Mouse (Mus musculus) adipose tissue, adult 10 weeks (tissue): Measurements from ENCODE around the gene Ubn2. TPM values are rescaled to one million over a fixed set of nuclear protein-coding genes. Genes with fewer than 3 reads are reported as not detected.

ENCODE experiments used
- polyA plus RNA-seq: library from polyadenylated mRNA; stranded (reverse); fragments of 350-450 nt; fragmentation: Illumina TruSeq; extraction: RNeasy Lipid Tissue Mini Kit (QIAGEN cat#74804); gene quantifications from one replicate; pipeline ENCODE4 v1.2.3, GENCODE M21; 2014; ENCODE audit warnings: low read depth, low replicate concordance

Ubn2 gene
- 13.8 TPM for polyA plus RNA-seq

GRCm38 (mm10) chr6:38433261-38434033, at the start of gene Ubn2:
Gene Ubn2, plus strand, starts transcription at chr6:38433950.

GRCm38 (mm10) chr6:38533428-38534405, 100.0 kb downstream of the Ubn2 start, which contains the start of gene Fmc1:
Gene Fmc1, plus strand, starts transcription at chr6:38533502.

GRCm38 (mm10) chr6:38551062-38551988, 117.6 kb downstream of the Ubn2 start, which contains the start of gene Luc7l2:
Gene Luc7l2, plus strand, starts transcription at chr6:38551334.

Other genes starting within 250 kb of the Ubn2 start
- 17.1 TPM for gene D630045J12Rik, start 179.9 kb upstream of the Ubn2 start, polyA plus RNA-seq
- 2.1 TPM for gene Zc3hav1l, start 134.7 kb upstream of the Ubn2 start, polyA plus RNA-seq
- gene Zc3hav1, start 79.3 kb upstream of the Ubn2 start, polyA plus RNA-seq = 28.9 TPM
- gene Ttc26, start 52.5 kb upstream of the Ubn2 start, polyA plus RNA-seq = 3.2 TPM
- gene Fmc1, start 99.6 kb downstream of the Ubn2 start, polyA plus RNA-seq = 63.0 TPM
- 128 TPM for gene Luc7l2, start 117.4 kb downstream of the Ubn2 start, polyA plus RNA-seq
- gene Klrg2, start 203.3 kb downstream of the Ubn2 start, polyA plus RNA-seq = 9.7 TPM
- 24.4 TPM for gene Clec2l, start 229.1 kb downstream of the Ubn2 start, polyA plus RNA-seq